Mouse (Mus musculus): ENCODE results near the gene Zfp937. TPM values are rescaled to one million over a fixed set of nuclear protein-coding genes. Genes with fewer than 3 reads are reported as not detected.
"Not testable (repeated sequence)": the region's sequence is repeated elsewhere in the genome, so short reads cannot be mapped to it uniquely, and the experiment has no call there.

Gene Zfp937
- 4.0 and 4.5 TPM in 2 replicates for total RNA-seq (2012; rRNA removed)
- total RNA-seq (2014; rRNA removed), result 5.4 and 6.8 TPM in 2 replicates
- 2.5 and 2.8 TPM in 2 replicates for polyA plus RNA-seq (2012; ENCODE audit: insufficient read length, low read depth)

GRCm38 (mm10) chr2:150217600-150218362 lies at the start of gene Zfp937:
Zfp937 (plus strand) TSS chr2:150218073.
- H3K36me3 ChIP-seq (replicated peaks in 1 of 2; ENCODE audit: control insufficient read depth in 1 of 2, insufficient read depth in 1 of 2, low read length in 1 of 2); dilution Hi-C loops (cut with MboI; ENCODE audit: extremely low pct_ligation_motif_present, extremely low pct_unique_long_range_greater_than_20kb, low sequenced_read_pairs); H3K27me3 ChIP-seq (replicated peaks); in situ Hi-C loops (cut with MboI; ENCODE audit: low pct_ligation_motif_present, low pct_unique_long_range_greater_than_20kb, low sequenced_read_pairs); H3K79me2 ChIP-seq (replicated peaks; ENCODE audit: control insufficient read depth, extremely low read depth, insufficient read depth, poor library complexity, severe bottlenecking); H3K4me1 ChIP-seq (ENCODE audit: control insufficient read depth in 1 of 2, insufficient read depth in 2 of 2); H3K9me3 ChIP-seq (replicated peaks; ENCODE audit: low read length); H3K27ac ChIP-seq (ENCODE audit: insufficient read depth, low read depth): not testable (repeated sequence)
- peak; percentile 45 for DNase-seq (ENCODE audit: extremely low read depth)
- Histone ChIP-seq H3K4me2 (ENCODE audit: insufficient read depth, low read depth, poor library complexity, severe bottlenecking) (peak within 1 kb of the TSS; percentile 84), H3K9ac (ENCODE audit: insufficient read depth, low read depth) (peak within 1 kb of the TSS; percentile 35), H3K4me3 (replicated peaks in 1 of 3; ENCODE audit: low read depth in 2 of 3, low read length in 2 of 3, poor library complexity in 1 of 3) (peak within 1 kb of the TSS; percentile 45 to 71 (median 62))
- TF ChIP-seq POLR2A (IDR thresholded peaks at IDR 0.05; ENCODE audit: low read depth, low read length) (peak; percentile 41; the same call in 1 of the 2 replicates), ELF1 (IDR thresholded peaks at IDR 0.05; ENCODE audit: low read depth, low read length) (peak; percentile 41; the same call in 1 of the 2 replicates)

GRCm38 (mm10) chr2:150173833-150174232 lies 44.0 kb upstream of the Zfp937 start:
- DNase-seq (ENCODE audit: extremely low read depth), result no peak
- no peak overlapping the region for H3K9ac ChIP-seq (ENCODE audit: insufficient read depth, low read depth)
- H3K36me3 ChIP-seq (replicated peaks in 1 of 2; ENCODE audit: control insufficient read depth in 1 of 2, insufficient read depth in 1 of 2, low read length in 1 of 2), result no peaks in the 10 kb centered on the region
- dilution Hi-C loops (cut with MboI; ENCODE audit: extremely low pct_ligation_motif_present, extremely low pct_unique_long_range_greater_than_20kb, low sequenced_read_pairs) (no loop called here), in situ Hi-C loops (cut with MboI; ENCODE audit: low pct_ligation_motif_present, low pct_unique_long_range_greater_than_20kb, low sequenced_read_pairs) (no loop called here)
- H3K9me3 ChIP-seq (replicated peaks; ENCODE audit: low read length), result peaks cover 2% of the 10 kb centered on the region
- no peak overlapping the region for H3K4me2 ChIP-seq (ENCODE audit: insufficient read depth, low read depth, poor library complexity, severe bottlenecking)
- no peaks in the 10 kb centered on the region for H3K4me1 ChIP-seq (ENCODE audit: control insufficient read depth in 1 of 2, insufficient read depth in 2 of 2)
- no peaks in the 10 kb centered on the region for H3K27me3 ChIP-seq (replicated peaks)
- H3K79me2 ChIP-seq (replicated peaks; ENCODE audit: control insufficient read depth, extremely low read depth, insufficient read depth, poor library complexity, severe bottlenecking), result no peaks in the 10 kb centered on the region
- no peak overlapping the region for H3K4me3 ChIP-seq (replicated peaks in 1 of 3; ENCODE audit: low read depth in 2 of 3, low read length in 2 of 3, poor library complexity in 1 of 3)
- TF ChIP-seq CHD1 (IDR thresholded peaks at IDR 0.05; ENCODE audit: low read depth, low read length) (no peak), E2F4 (IDR thresholded peaks at IDR 0.05; ENCODE audit: insufficient replicate concordance, low read depth, low read length) (no peak), TBP (conservative IDR thresholded peaks at IDR 0.05; ENCODE audit: low read depth, low read length) (no peak), JUND (conservative IDR thresholded peaks at IDR 0.05; ENCODE audit: low read depth, low read length) (no peak), HCFC1 (IDR thresholded peaks at IDR 0.05; ENCODE audit: low read depth, low read length) (no peak)
- no peak overlapping the region for H3K27ac ChIP-seq (ENCODE audit: insufficient read depth, low read depth)

- in situ Hi-C loops (cut with MboI; ENCODE audit: low pct_ligation_motif_present, low pct_unique_long_range_greater_than_20kb, low sequenced_read_pairs), result loop anchor here (5.0 kb wide), 1 partner anchor 37 kb away; no protein-coding TSS in a partner anchor
- H3K4me3 ChIP-seq (replicated peaks in 1 of 3; ENCODE audit: low read depth in 2 of 3, low read length in 2 of 3, poor library complexity in 1 of 3); H3K4me1 ChIP-seq (ENCODE audit: control insufficient read depth in 1 of 2, insufficient read depth in 2 of 2); H3K4me2 ChIP-seq (ENCODE audit: insufficient read depth, low read depth, poor library complexity, severe bottlenecking); H3K36me3 ChIP-seq (replicated peaks in 1 of 2; ENCODE audit: control insufficient read depth in 1 of 2, insufficient read depth in 1 of 2, low read length in 1 of 2); H3K27ac ChIP-seq (ENCODE audit: insufficient read depth, low read depth); H3K9ac ChIP-seq (ENCODE audit: insufficient read depth, low read depth); H3K27me3 ChIP-seq (replicated peaks); DNase-seq (ENCODE audit: extremely low read depth); H3K9me3 ChIP-seq (replicated peaks; ENCODE audit: low read length); dilution Hi-C loops (cut with MboI; ENCODE audit: extremely low pct_ligation_motif_present, extremely low pct_unique_long_range_greater_than_20kb, low sequenced_read_pairs): not testable (repeated sequence)
- H3K79me2 ChIP-seq (replicated peaks; ENCODE audit: control insufficient read depth, extremely low read depth, insufficient read depth, poor library complexity, severe bottlenecking), result peaks cover 12% of the 10 kb centered on the region
These were observed 38.3 kb upstream of the Zfp937 start, which contains the start of gene Gm10770 for GRCm38 (mm10) chr2:150179579-150179978. Gm10770 (minus strand) TSS chr2:150179679.

Data from CH12.LX (cell line).